Mouse (Mus musculus) intestine, postnatal 0 days (tissue): ENCODE measurements around the gene Epha3. TPM values are rescaled to one million over a fixed set of nuclear protein-coding genes. Genes with fewer than 3 reads are reported as not detected.

ENCODE experiments used
- ATAC-seq: fragments of 200-750 bp; cut with Nextera tagmentation; 2 replicates; pipeline ENCODE4 v1.8.0; 2017; ENCODE audit warnings: mild to moderate bottlenecking, moderate TSS enrichment, moderate library complexity
- H3K27ac ChIP-seq: fragments of 300-500 bp; sonication (generic); 2 replicates; pipeline ENCODE4 v1.5.1; 2014; ENCODE audit warnings: mild to moderate bottlenecking, low read depth, low read length, moderate library complexity
- H3K27me3 ChIP-seq: fragments of 300-500 bp; sonication (generic); replicated peaks from 2 replicates; pipeline ENCODE4 v1.6.1; 2014; ENCODE audit warnings: low read length, mixed read lengths; ENCODE audit not compliant: control insufficient read depth, insufficient read depth
- H3K36me3 ChIP-seq: fragments of 300-500 bp; sonication (generic); 2 replicates; pipeline ENCODE4 v1.6.1; 2014; ENCODE audit warnings: mild to moderate bottlenecking, moderate library complexity; ENCODE audit not compliant: control insufficient read depth, insufficient read depth
- H3K4me1 ChIP-seq: fragments of 300-500 bp; sonication (generic); replicated peaks from 2 replicates; pipeline ENCODE4 v1.6.1; 2014; ENCODE audit warnings: antibody characterized with exemption, low read length, mixed read lengths; ENCODE audit not compliant: control insufficient read depth, insufficient read depth
- H3K4me2 ChIP-seq: fragments of 300-500 bp; sonication (generic); replicated peaks from 2 replicates; pipeline ENCODE4 v1.6.1; 2014; ENCODE audit warnings: low read depth, mild to moderate bottlenecking, moderate library complexity
- H3K4me3 ChIP-seq: fragments of 300-500 bp; sonication (generic); 2 replicates; pipeline ENCODE4 v1.5.1; 2014; ENCODE audit warnings: low read depth, low read length
- H3K9ac ChIP-seq: fragments of 300-500 bp; sonication (generic); 2 replicates; pipeline ENCODE4 v1.6.1; 2014; ENCODE audit warnings: mild to moderate bottlenecking, low read depth, low read length
- H3K9me3 ChIP-seq: fragments of 300-500 bp; sonication (generic); 2 replicates; pipeline ENCODE4 v1.6.1; 2016; ENCODE audit warnings: mixed run types; ENCODE audit not compliant: control insufficient read depth
- CTCF ChIP-seq: sonication (generic); IDR thresholded peaks from 2 replicates; pipeline ENCODE4 v1.5.1; 2016; ENCODE audit warnings: low read depth, mild to moderate bottlenecking, control low read depth, antibody characterized with exemption, moderate library complexity
- WGBS: fragments of 180-500 bp; shearing (Covaris S2); extraction: QIAGEN DNeasy Blood & Tissue Kit; methylation state at CpG from one replicate; pipeline ENCODE4 v1.1.7; 2014; 5-methylcytosine and 5-hydroxymethylcytosine counted together
- polyA plus RNA-seq: library from polyadenylated mRNA; unstranded; fragments of >200 nt; fragmentation: Nextera tagmentation; extraction: Ambion mirVana; gene quantifications from 2 replicates; pipeline ENCODE4 v1.2.1, GENCODE M21; 2015

Epha3 gene
- polyA plus RNA-seq, 1 experiment from 2014 or later, result 2.3 TPM

DNA sequence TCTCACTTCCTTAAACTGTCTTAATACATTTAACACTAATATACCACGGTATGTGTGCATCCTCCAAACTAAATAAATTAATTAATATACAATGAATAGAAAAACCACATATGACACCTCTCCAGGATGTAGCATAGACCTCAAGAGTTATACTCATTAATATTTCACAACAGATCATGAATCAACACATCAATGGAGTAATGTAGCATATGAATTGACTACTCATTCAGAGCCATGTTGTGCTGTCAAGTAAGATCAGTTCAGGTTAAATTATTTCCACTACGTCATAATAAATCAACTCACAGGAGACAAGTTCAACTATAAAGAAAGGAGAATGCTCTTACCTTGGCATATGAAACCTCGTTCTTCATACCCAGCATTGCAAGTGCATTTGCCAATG, 91.4 kb downstream of the Epha3 start:
- no peaks in the 10 kb centered on the region for H3K27me3 ChIP-seq
- H3K36me3 ChIP-seq, result no peaks in the 10 kb centered on the region
- H3K4me2 ChIP-seq, result no peak overlapping the region
- no peaks in the 10 kb centered on the region for H3K4me1 ChIP-seq
- no peaks in the 10 kb centered on the region for H3K9me3 ChIP-seq
- WGBS, result 90% methylated on average over 3 of the region's 3 CpGs
- H3K27ac ChIP-seq, result no peak overlapping the region
- H3K9ac ChIP-seq, result no peak overlapping the region
- H3K4me3 ChIP-seq, result no peak overlapping the region
- TF ChIP-seq CTCF, result no peak
- no peak for ATAC-seq

DNA sequence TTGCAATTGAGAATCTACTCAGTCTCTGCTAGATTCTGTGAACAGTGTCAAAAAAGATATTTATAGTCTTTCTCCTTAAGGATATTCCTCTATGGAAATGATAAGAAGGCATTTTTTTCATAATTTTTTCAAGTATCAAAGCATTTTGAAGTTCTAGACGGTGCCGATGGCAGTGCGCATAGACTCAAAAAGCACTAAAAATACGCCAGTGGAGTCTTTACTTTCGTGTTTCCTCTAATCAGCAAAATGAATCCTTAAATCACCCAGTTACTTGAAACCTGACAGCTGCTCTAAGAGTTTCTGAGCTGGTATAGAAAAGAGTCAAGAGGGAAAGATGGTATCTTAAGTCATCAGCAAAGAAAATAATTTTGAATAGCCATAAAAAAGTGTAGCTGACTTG, 96.4 kb downstream of the Epha3 start:
- Histone ChIP-seq H3K27me3 (no peaks in the 10 kb centered on the region), H3K9me3 (no peaks in the 10 kb centered on the region), H3K27ac (no peak overlapping the region), H3K4me2 (no peak overlapping the region), H3K9ac (no peak overlapping the region), H3K36me3 (no peaks in the 10 kb centered on the region), H3K4me3 (no peak overlapping the region), H3K4me1 (no peaks in the 10 kb centered on the region)
- WGBS, result 85% methylated on average over 5 of the region's 5 CpGs
- ATAC-seq, result no peak
- TF ChIP-seq CTCF, result no peak

DNA sequence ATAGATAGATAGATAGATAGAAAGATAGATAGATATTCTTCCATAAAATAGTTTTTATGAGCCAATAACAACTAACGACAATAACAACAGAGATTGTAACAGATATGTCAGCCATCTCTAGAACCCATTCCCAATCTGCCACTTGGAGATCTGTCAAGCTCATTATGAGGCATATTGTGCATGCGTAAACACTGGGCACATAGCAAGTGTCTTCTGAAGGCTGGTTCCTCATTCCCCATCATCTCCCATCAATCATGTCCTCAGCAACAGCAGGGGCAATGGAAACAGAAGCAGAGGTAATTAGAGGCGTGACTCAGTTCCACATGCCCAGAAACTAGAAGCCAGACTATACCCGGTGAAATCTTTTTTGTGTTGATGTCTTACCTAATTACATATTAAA, 102.8 kb downstream of the Epha3 start:
- no peak for ATAC-seq
- H3K36me3 ChIP-seq, result no peaks in the 10 kb centered on the region
- no peak overlapping the region for H3K4me3 ChIP-seq
- no peak overlapping the region for H3K4me2 ChIP-seq
- no peaks in the 10 kb centered on the region for H3K4me1 ChIP-seq
- no peak for TF ChIP-seq CTCF
- no peak overlapping the region for H3K27ac ChIP-seq
- H3K9me3 ChIP-seq, result no peaks in the 10 kb centered on the region
- H3K27me3 ChIP-seq, result no peaks in the 10 kb centered on the region
- no peak overlapping the region for H3K9ac ChIP-seq
- WGBS, result 89% methylated on average over 4 of the region's 4 CpGs

- Histone ChIP-seq H3K27me3 (no peaks in the 10 kb centered on the region), H3K27ac (no peak overlapping the region), H3K36me3 (no peaks in the 10 kb centered on the region), H3K4me3 (no peak overlapping the region), H3K9ac (no peak overlapping the region), H3K4me1 (no peaks in the 10 kb centered on the region), H3K4me2 (no peak overlapping the region), H3K9me3 (no peaks in the 10 kb centered on the region)
- WGBS, result 54% methylated on average over 2 of the region's 2 CpGs
- no peak for TF ChIP-seq CTCF
- ATAC-seq, result no peak
Measured at GRCm38 (mm10) chr16:63760112-63760511, 103.9 kb downstream of the Epha3 start.

- Histone ChIP-seq H3K4me3 (no peak overlapping the region), H3K9ac (no peak overlapping the region), H3K4me2 (no peak overlapping the region), H3K27me3 (no peaks in the 10 kb centered on the region), H3K27ac (no peak overlapping the region), H3K9me3 (no peaks in the 10 kb centered on the region), H3K4me1 (no peaks in the 10 kb centered on the region), H3K36me3 (no peaks in the 10 kb centered on the region)
- TF ChIP-seq CTCF, result no peak
- ATAC-seq, result no peak
- 29% methylated on average over 3 of the region's 3 CpGs for whole genome bisulfite sequencing
Measured at GRCm38 (mm10) chr16:63753052-63753451, 110.9 kb downstream of the Epha3 start.

DNA sequence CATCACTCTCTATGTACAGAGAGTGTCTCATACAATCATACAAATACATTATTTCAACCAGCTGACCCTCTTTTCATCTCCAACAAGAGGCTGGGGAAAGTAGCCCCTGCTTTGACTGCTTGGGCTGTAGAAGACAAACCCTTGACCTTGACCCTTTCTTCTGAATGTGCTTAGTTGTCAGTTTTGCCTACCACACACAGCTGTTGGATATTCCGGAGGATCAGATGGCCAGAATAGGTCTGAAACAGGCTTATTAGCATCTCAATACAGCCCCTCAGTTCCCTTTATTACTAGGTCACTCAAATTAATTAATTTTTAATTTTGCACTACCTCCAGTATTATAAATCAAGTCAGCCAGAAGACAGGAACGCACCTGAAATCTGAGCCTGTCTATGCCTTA, 116.2 kb downstream of the Epha3 start:
- WGBS, result 70% methylated on average over 2 of the region's 2 CpGs
- H3K9ac ChIP-seq, result no peak overlapping the region
- H3K27ac ChIP-seq, result no peak overlapping the region
- no peak overlapping the region for H3K4me3 ChIP-seq
- no peak for ATAC-seq
- TF ChIP-seq CTCF, result no peak
- no peak overlapping the region for H3K4me2 ChIP-seq
- no peaks in the 10 kb centered on the region for H3K27me3 ChIP-seq
- H3K36me3 ChIP-seq, result no peaks in the 10 kb centered on the region
- H3K4me1 ChIP-seq, result no peaks in the 10 kb centered on the region
- H3K9me3 ChIP-seq, result no peaks in the 10 kb centered on the region

- no peaks in the 10 kb centered on the region for H3K36me3 ChIP-seq
- no peak for TF ChIP-seq CTCF
- H3K9ac ChIP-seq, result no peak overlapping the region
- WGBS, result 76% methylated on average over 5 of the region's 5 CpGs
- ATAC-seq, result no peak
- H3K4me2 ChIP-seq, result no peak overlapping the region
- H3K27me3 ChIP-seq, result no peaks in the 10 kb centered on the region
- H3K27ac ChIP-seq, result no peak overlapping the region
- H3K4me1 ChIP-seq, result no peaks in the 10 kb centered on the region
- no peaks in the 10 kb centered on the region for H3K9me3 ChIP-seq
- H3K4me3 ChIP-seq, result no peak overlapping the region
Measured at GRCm38 (mm10) chr16:63745465-63745864, 118.5 kb downstream of the Epha3 start.
